Mouse (Mus musculus) adrenal gland, adult 2 months (tissue): ENCODE data around the gene Sorl1. TPM values are rescaled to one million over a fixed set of nuclear protein-coding genes. Genes with fewer than 3 reads are reported as not detected.

Experiments used
- DNase-seq: peaks from one replicate; pipeline ENCODE4 v3.0.0; 2021
- polyA plus RNA-seq: library from polyadenylated mRNA; depleted of rRNA; stranded (reverse); fragments of >200 nt; gene quantifications from 2 replicates; pipeline ENCODE4 v1.2.3, GENCODE M21; 2012
- total RNA-seq, 2 experiments: library from RNA; stranded (reverse); gene quantifications; 2 replicates each; pipeline ENCODE4 v1.2.3; 2021

Sorl1 gene
- total and polyA plus RNA-seq, 3 experiments, result 13.4 to 27.2 (median 20.7) TPM

GRCm38 (mm10) chr9:42122441-42122840 is 1.7 kb downstream of the Sorl1 start:
- DNase-seq, result no peak

- DNase-seq, result no peak
Observed at GRCm38 (mm10) chr9:42121631-42122354, 2.3 kb downstream of the Sorl1 start.

- no peak for DNase-seq
Observed at GRCm38 (mm10) chr9:42116418-42117056, 7.6 kb downstream of the Sorl1 start.

GRCm38 (mm10) chr9:42115078-42115477 is 9.0 kb downstream of the Sorl1 start:
- DNase-seq, result no peak

- DNase-seq, result no peak
Observed at GRCm38 (mm10) chr9:42113316-42113715, 10.8 kb downstream of the Sorl1 start.

GRCm38 (mm10) chr9:42112691-42113090 is 11.4 kb downstream of the Sorl1 start:
- DNase-seq, result no peak

GRCm38 (mm10) chr9:42111256-42111655 is 12.8 kb downstream of the Sorl1 start:
- no peak for DNase-seq

GRCm38 (mm10) chr9:42109837-42110451 is 14.2 kb downstream of the Sorl1 start:
- peak; percentile 94 for DNase-seq

- DNase-seq, result no peak
Observed at GRCm38 (mm10) chr9:42109131-42109530, 15.0 kb downstream of the Sorl1 start.

- peak; percentile 82 for DNase-seq
Observed at GRCm38 (mm10) chr9:42108369-42108951, 15.6 kb downstream of the Sorl1 start.

GRCm38 (mm10) chr9:42107062-42107461 is 17.0 kb downstream of the Sorl1 start:
- DNase-seq, result no peak

GRCm38 (mm10) chr9:42106305-42106704 is 17.8 kb downstream of the Sorl1 start:
- no peak for DNase-seq

- DNase-seq, result no peak
Observed at GRCm38 (mm10) chr9:42103546-42103945, 20.6 kb downstream of the Sorl1 start.

GRCm38 (mm10) chr9:42102013-42102412 is 22.1 kb downstream of the Sorl1 start:
- no peak for DNase-seq

GRCm38 (mm10) chr9:42101266-42101665 is 22.8 kb downstream of the Sorl1 start:
- no peak for DNase-seq

GRCm38 (mm10) chr9:42100618-42101210 is 23.4 kb downstream of the Sorl1 start:
- no peak for DNase-seq

- peak; percentile 41 for DNase-seq
Observed at GRCm38 (mm10) chr9:42098474-42099121, 25.5 kb downstream of the Sorl1 start.

- DNase-seq, result no peak
Observed at GRCm38 (mm10) chr9:42097731-42098473, 26.2 kb downstream of the Sorl1 start.

- DNase-seq, result no peak
Observed at GRCm38 (mm10) chr9:42097006-42097730, 26.9 kb downstream of the Sorl1 start.

GRCm38 (mm10) chr9:42094752-42095151 is 29.3 kb downstream of the Sorl1 start:
- DNase-seq, result peak; percentile 94
